Mouse (Mus musculus) retina, postnatal 1 day (tissue): ENCODE results near the gene Ankrd44.

Experiments used
- DNase-seq: peaks from one replicate; pipeline ENCODE4 v3.0.0-alpha.2; 2012

The Ankrd44 gene

GRCm38 (mm10) chr1:54749516-54749915 is 176.7 kb downstream of the Ankrd44 start:
- no peak for DNase-seq

- no peak for DNase-seq
Observed at GRCm38 (mm10) chr1:54747785-54748420, 178.3 kb downstream of the Ankrd44 start.

GRCm38 (mm10) chr1:54745666-54746065 is 180.5 kb downstream of the Ankrd44 start:
- no peak for DNase-seq

- no peak for DNase-seq
Observed at GRCm38 (mm10) chr1:54744171-54744570, 182.0 kb downstream of the Ankrd44 start.

- DNase-seq: peak; percentile 29
Observed at GRCm38 (mm10) chr1:54743072-54743471, 183.1 kb downstream of the Ankrd44 start.

- no peak for DNase-seq
Observed at GRCm38 (mm10) chr1:54740936-54741335, 185.3 kb downstream of the Ankrd44 start.

GRCm38 (mm10) chr1:54737472-54737871 is 188.7 kb downstream of the Ankrd44 start:
- peak; percentile 21 for DNase-seq

GRCm38 (mm10) chr1:54734917-54735664 is 191.1 kb downstream of the Ankrd44 start:
- DNase-seq: peak; percentile 18

- DNase-seq: no peak
Observed at GRCm38 (mm10) chr1:54729316-54729715, 196.9 kb downstream of the Ankrd44 start.

- no peak for DNase-seq
Observed at GRCm38 (mm10) chr1:54726555-54726954, 199.6 kb downstream of the Ankrd44 start.

- DNase-seq: no peak
Observed at GRCm38 (mm10) chr1:54716921-54717320, 209.3 kb downstream of the Ankrd44 start.

- peak; percentile 8 for DNase-seq
Observed at GRCm38 (mm10) chr1:54715061-54715760, 211.0 kb downstream of the Ankrd44 start.

GRCm38 (mm10) chr1:54713231-54714173 is 212.7 kb downstream of the Ankrd44 start:
- no peak for DNase-seq

GRCm38 (mm10) chr1:54711568-54711967 is 214.6 kb downstream of the Ankrd44 start:
- DNase-seq: no peak

GRCm38 (mm10) chr1:54710550-54710949 is 215.6 kb downstream of the Ankrd44 start:
- no peak for DNase-seq

- DNase-seq: peak; percentile 42
Observed at GRCm38 (mm10) chr1:54707888-54708565, 218.2 kb downstream of the Ankrd44 start.

- DNase-seq: peak; percentile 8
Observed at GRCm38 (mm10) chr1:54707036-54707887, 218.9 kb downstream of the Ankrd44 start.

GRCm38 (mm10) chr1:54706621-54707020 is 219.6 kb downstream of the Ankrd44 start:
- DNase-seq: peak; percentile 33

- DNase-seq: no peak
Observed at GRCm38 (mm10) chr1:54703466-54703865, 222.7 kb downstream of the Ankrd44 start.

- DNase-seq: no peak
Observed at GRCm38 (mm10) chr1:54702918-54703317, 223.3 kb downstream of the Ankrd44 start.

GRCm38 (mm10) chr1:54695396-54695795 is 230.8 kb downstream of the Ankrd44 start:
- no peak for DNase-seq
